Mouse (Mus musculus) right cerebral cortex, postnatal 14 days (tissue): ENCODE measurements around the gene Trib3.
"Not testable (repeated sequence)": the region's sequence is repeated elsewhere in the genome, so short reads cannot be mapped to it uniquely, and the experiment has no call there.

Experiments used
- DNase-seq: peaks from one replicate; pipeline ENCODE4 v3.0.0; 2022

Trib3 gene

DNA sequence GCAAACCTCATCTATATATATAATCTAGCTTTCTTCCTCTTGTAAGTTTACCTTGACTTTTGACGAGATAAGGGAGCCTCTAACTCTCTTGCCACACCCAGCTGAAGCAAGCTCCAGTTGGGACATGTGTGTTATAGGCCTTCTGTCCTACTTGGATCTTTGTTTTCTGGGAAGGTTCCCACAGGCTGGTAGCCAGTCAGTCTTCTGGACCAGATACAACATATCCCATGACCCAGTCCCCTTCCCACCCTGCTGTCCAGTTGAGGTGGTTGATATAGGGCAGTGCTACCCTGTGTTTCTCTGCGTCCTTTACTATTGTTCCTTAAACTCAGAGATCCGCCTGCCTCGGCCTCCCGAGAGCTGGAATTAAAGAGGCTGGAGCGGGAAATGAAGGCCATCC is 38.4 kb downstream of the Trib3 start:
- DNase-seq = no peak

DNA sequence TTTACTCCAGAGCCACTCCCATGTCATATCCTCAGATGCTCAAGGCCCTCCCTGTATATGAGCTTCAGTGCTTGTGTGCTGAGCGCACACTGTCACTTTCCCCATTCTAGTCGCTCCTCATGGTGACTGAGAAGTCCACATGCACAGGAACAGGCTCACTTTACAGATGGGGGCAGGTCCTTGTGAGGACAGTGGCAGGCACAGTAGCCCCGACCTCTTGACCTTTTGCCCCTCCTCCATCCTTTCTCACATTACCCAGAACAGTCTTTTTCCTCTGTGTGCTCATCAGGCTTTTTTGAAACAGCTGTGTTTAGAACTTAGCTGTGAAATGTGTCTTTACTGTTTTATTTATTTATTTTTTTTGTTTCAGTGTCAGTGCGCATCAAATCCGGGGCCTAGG is 40.1 kb downstream of the Trib3 start:
- DNase-seq = no peak

DNA sequence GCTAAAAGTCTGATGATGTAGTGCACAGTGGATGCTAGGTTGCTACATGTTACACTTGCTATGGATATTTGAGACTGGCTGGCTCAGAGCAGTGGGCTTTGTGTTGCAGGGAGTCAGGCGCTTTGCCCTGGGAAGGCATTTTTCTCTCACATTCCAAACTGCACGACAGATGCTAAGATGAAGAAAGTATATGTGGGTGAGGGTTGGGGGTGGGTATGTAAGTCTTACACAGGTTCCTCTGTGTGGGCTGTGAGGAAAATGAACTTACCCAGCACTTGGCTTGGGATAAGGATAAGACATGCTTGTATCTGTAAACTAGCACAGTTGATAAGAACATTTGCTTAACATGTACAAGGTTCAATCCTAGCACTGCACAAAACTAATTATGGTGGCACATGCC is 41.0 kb downstream of the Trib3 start:
- DNase-seq = no peak

DNA sequence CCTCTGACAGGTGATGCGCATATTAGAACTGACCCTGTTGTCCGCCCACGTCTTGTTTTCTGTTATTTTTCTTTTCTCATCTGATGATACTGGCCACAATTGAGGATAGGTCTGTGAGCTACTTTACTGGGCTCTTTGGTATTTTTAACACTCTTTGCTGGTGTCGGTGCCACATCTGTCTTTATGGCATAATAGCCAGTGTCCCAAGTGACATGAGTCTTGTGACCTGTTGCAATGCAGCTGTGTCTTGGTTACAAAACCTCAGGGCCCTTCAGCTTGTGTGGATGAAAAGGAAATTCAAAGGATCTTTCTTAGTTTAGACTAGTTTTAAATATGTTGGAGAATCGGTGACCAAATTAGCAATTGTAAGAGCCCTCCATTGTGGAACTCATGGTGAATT is 49.3 kb downstream of the Trib3 start:
- no peak for DNase-seq

DNA sequence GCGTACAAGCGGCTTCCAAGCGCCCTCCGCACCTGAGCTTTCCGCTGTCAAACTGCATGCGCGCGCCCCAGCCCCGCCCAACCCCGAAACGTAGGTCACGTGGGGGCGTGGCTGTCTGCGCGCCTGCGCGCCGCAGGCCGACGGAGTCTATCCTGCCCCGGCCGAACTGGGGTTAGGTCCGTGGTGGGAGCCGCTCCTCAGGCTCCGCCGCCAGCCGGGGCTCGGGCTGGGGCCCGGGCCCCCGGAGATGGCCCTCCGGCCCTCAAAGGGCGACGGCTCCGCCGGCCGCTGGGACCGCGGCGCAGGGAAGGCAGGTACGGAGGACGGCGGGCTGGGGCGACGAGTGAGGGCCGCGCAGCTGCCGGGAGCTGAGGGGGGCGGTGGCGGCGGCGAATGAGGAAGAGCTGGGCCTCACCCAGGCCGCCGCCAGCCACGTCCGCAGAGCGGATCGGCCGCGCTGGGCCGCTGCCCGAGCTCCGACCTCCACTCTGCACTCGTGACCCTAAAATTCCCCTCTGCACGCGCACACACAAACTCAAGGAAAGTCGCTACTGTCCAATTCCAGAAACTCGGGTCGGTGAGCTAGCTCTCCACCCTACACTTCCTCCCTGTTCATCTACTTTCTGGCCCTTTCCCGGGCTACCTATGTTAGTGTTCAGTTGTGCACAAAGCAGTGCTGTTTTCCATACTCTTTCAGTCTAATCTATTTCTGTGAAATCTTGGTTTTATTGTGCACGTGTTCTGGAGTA is 49.9 kb downstream of the Trib3 start, which contains the start of gene Tbc1d20:
Gene Tbc1d20, plus strand, starts transcription at position 102 of the 749 bp plus-strand sequence.
- peak; percentile 87 for DNase-seq

DNA sequence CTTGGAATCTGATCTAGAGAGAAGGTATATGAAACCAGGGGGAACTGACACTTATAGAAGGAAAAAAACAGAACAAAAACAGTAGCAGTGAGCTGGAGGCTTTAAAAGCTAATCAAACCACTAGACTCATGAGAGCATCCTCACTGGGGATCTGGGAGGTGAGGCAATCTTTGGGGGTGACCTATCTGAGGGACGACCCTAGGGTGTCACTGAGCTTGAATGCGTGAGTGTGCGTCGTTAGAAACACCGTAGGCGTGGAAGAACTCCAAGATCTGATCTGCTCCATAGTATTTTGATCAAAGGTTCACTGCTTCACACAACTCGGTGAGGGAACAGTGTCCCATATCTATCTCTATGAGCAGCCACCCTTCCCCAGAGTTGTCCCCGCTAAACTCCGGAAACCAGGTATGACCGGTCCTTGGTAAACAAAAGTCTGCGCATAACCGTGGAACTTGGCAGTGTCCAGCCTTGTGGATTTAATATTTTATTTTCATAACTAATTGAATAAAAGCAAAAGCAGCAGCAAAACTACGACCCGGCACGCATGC is 50.6 kb downstream of the Trib3 start:
- DNase-seq = no peak

DNA sequence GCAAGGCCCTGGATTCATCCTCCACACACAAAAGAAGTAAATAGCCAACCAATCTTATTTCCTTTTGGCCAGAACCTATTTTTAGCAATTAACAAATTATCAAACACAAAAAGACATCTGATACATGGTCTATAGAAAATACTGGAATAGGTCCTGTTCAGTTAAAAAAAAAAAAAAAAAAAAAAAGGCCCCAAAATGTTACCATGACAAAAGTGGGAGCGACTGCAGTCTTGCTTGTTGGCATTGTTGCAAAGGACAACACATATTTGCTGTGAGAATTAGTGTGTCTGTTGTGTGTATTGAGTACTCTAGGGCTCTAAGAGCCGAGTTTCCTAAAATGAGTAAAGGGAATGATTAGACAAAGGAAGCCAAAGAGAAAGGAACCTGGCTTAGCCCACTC is 51.4 kb downstream of the Trib3 start:
- DNase-seq = no peak

DNA sequence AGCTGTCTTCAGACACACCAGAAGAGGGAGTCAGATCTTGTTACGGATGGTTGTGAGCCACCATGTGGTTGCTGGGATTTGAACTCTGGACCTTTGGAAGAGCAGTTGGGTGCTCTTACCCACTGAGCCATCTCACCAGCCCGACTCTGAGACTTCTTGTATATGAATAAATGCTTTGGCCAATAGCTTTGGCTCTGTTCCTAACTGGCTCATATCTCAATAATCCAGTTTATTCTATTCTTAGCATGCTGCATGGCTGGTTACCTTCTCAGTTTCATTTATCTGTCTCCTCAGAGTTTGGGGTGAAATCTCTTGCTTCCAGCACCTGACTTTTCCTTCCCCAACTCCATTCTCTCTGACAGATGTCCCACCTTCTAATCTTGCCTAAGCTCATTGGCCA is 54.2 kb downstream of the Trib3 start:
- DNase-seq = not testable (repeated sequence)

DNA sequence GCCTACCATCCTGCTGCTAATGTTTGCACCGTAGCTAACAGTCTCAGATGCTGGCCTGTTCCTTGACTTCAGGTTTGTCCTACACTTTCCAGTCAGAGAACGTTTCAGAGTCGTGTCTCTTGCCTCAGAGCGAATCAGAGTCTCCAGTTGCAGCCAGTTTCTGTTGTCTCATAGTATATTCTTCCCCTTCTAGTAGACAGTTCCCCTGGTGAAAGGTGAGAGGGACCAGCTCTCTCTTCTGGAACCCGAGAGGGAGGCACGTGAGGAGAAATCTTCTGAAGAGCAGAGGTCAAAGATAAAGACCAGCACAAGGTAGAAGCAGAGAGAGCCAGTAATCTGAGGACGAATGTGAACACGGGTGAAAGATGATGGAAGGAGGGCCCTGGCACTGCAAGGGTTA is 55.8 kb downstream of the Trib3 start:
- no peak for DNase-seq

DNA sequence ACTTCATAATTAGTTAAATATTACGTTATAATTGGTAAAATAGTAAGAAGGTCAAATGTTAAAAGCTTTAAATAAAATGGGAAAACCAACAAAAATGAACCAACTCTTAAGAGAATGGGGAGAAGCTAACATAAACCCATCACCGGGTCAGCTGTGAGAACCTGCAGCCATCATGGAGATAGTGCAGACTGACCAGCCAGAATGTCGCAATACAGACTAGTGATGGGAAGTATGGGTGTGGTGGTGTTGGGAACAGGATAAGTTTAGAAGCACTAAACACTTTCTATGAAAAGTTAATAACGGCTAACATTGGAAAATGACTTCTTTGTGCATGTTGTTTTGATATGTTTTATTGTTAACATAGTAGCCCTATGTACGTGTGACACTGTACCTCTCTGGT is 56.3 kb downstream of the Trib3 start:
- DNase-seq = no peak
